Mouse (Mus musculus) lung, adult 10 weeks (tissue): Measurements from ENCODE around the gene Lsp1. TPM values are rescaled to one million over a fixed set of nuclear protein-coding genes. Genes with fewer than 3 reads are reported as not detected.

Experiments
- polyA plus RNA-seq: library from polyadenylated mRNA; stranded (reverse); fragments of 350-450 nt; fragmentation: Illumina TruSeq; extraction: RNeasy Lipid Tissue Mini Kit (QIAGEN cat#74804); gene quantifications from one replicate; pipeline ENCODE4 v1.2.3, GENCODE M21; 2014; ENCODE audit warnings: low read depth, low replicate concordance; ENCODE audit not compliant: insufficient read depth

The Lsp1 gene
- 157 TPM for polyA plus RNA-seq

GRCm38 (mm10) chr7:142460636-142461077, at the start of gene Lsp1:
Gene Lsp1 (plus strand): TSS chr7:142460809.

GRCm38 (mm10) chr7:142434137-142434865, 26.3 kb upstream of the Lsp1 start, which contains the start of gene Syt8:
Gene Syt8 (plus strand): TSS chr7:142434850.

GRCm38 (mm10) chr7:142441585-142441984, 19.0 kb upstream of the Lsp1 start, which contains the start of gene Tnni2:
Gene Tnni2 (plus strand): TSS chr7:142441808.

GRCm38 (mm10) chr7:142498575-142498974, 38.0 kb downstream of the Lsp1 start, which contains the start of gene Tnnt3:
Gene Tnnt3 (plus strand): TSS chr7:142498836.

GRCm38 (mm10) chr7:142532671-142533058, 72.1 kb downstream of the Lsp1 start, which contains the start of gene Mrpl23:
Gene Mrpl23 (plus strand): TSS chr7:142532686.

Other genes starting within 250 kb of the Lsp1 start
- gene Gm7579, start 248.9 kb upstream of the Lsp1 start, polyA plus RNA-seq, result not detected
- gene Krtap5-5, start 230.8 kb upstream of the Lsp1 start, polyA plus RNA-seq, result not detected
- gene Gm40460, start 219.7 kb upstream of the Lsp1 start, polyA plus RNA-seq, result not detected
- not detected for gene Gm2431, start 202.5 kb upstream of the Lsp1 start, polyA plus RNA-seq
- gene Gm4559, start 186.4 kb upstream of the Lsp1 start, polyA plus RNA-seq, result not detected
- gene Krtap5-1, start 163.7 kb upstream of the Lsp1 start, polyA plus RNA-seq, result not detected
- not detected for gene Krtap5-4, start 157.3 kb upstream of the Lsp1 start, polyA plus RNA-seq
- 17.5 TPM for gene Ifitm10, start 87.1 kb upstream of the Lsp1 start, polyA plus RNA-seq
- not detected for gene Gm49369, start 78.1 kb upstream of the Lsp1 start, polyA plus RNA-seq
- gene Ctsd, start 72.8 kb upstream of the Lsp1 start, polyA plus RNA-seq, result 568 TPM
- gene Syt8, start 26.0 kb upstream of the Lsp1 start, polyA plus RNA-seq, result not detected
- 10.7 TPM for gene Tnni2, start 19.0 kb upstream of the Lsp1 start, polyA plus RNA-seq
- 7.4 TPM for gene Tnnt3, start 38.0 kb downstream of the Lsp1 start, polyA plus RNA-seq
- 59.7 TPM for gene Mrpl23, start 71.9 kb downstream of the Lsp1 start, polyA plus RNA-seq
- gene Igf2, start 206.0 kb downstream of the Lsp1 start, polyA plus RNA-seq, result 9.0 TPM
- gene Gm49394, start 209.1 kb downstream of the Lsp1 start, polyA plus RNA-seq, result not detected